Mouse (Mus musculus): ENCODE results near the gene Dll3.

GRCm38 (mm10) chr7:28351676-28352191 is 49.7 kb upstream of the Dll3 start:
- TF ChIP-seq CTCF (IDR thresholded peaks at IDR 0.05) (peak; percentile 23), EP300 (IDR thresholded peaks at IDR 0.05) (no peak)
